Mouse (Mus musculus) intestine, postnatal 0 days (tissue): ENCODE measurements around the gene Cope. TPM values are rescaled to one million over a fixed set of nuclear protein-coding genes. Genes with fewer than 3 reads are reported as not detected.

Experiments used
- ATAC-seq: fragments of 200-750 bp; cut with Nextera tagmentation; 2 replicates; pipeline ENCODE4 v1.8.0; 2017; ENCODE audit warnings: mild to moderate bottlenecking, moderate TSS enrichment, moderate library complexity
- H3K27ac ChIP-seq: fragments of 300-500 bp; sonication (generic); 2 replicates; pipeline ENCODE4 v1.5.1; 2014; ENCODE audit warnings: mild to moderate bottlenecking, low read depth, low read length, moderate library complexity
- H3K27me3 ChIP-seq: fragments of 300-500 bp; sonication (generic); replicated peaks from 2 replicates; pipeline ENCODE4 v1.6.1; 2014; ENCODE audit warnings: low read length, mixed read lengths; ENCODE audit not compliant: control insufficient read depth, insufficient read depth
- H3K36me3 ChIP-seq: fragments of 300-500 bp; sonication (generic); 2 replicates; pipeline ENCODE4 v1.6.1; 2014; ENCODE audit warnings: mild to moderate bottlenecking, moderate library complexity; ENCODE audit not compliant: control insufficient read depth, insufficient read depth
- H3K4me1 ChIP-seq: fragments of 300-500 bp; sonication (generic); replicated peaks from 2 replicates; pipeline ENCODE4 v1.6.1; 2014; ENCODE audit warnings: antibody characterized with exemption, low read length, mixed read lengths; ENCODE audit not compliant: control insufficient read depth, insufficient read depth
- H3K4me2 ChIP-seq: fragments of 300-500 bp; sonication (generic); replicated peaks from 2 replicates; pipeline ENCODE4 v1.6.1; 2014; ENCODE audit warnings: low read depth, mild to moderate bottlenecking, moderate library complexity
- H3K4me3 ChIP-seq: fragments of 300-500 bp; sonication (generic); 2 replicates; pipeline ENCODE4 v1.5.1; 2014; ENCODE audit warnings: low read depth, low read length
- H3K9ac ChIP-seq: fragments of 300-500 bp; sonication (generic); 2 replicates; pipeline ENCODE4 v1.6.1; 2014; ENCODE audit warnings: mild to moderate bottlenecking, low read depth, low read length
- H3K9me3 ChIP-seq: fragments of 300-500 bp; sonication (generic); 2 replicates; pipeline ENCODE4 v1.6.1; 2016; ENCODE audit warnings: mixed run types; ENCODE audit not compliant: control insufficient read depth
- CTCF ChIP-seq: sonication (generic); IDR thresholded peaks from 2 replicates; pipeline ENCODE4 v1.5.1; 2016; ENCODE audit warnings: low read depth, mild to moderate bottlenecking, control low read depth, antibody characterized with exemption, moderate library complexity
- WGBS: fragments of 180-500 bp; shearing (Covaris S2); extraction: QIAGEN DNeasy Blood & Tissue Kit; methylation state at CpG from one replicate; pipeline ENCODE4 v1.1.7; 2014; 5-methylcytosine and 5-hydroxymethylcytosine counted together
- polyA plus RNA-seq: library from polyadenylated mRNA; unstranded; fragments of >200 nt; fragmentation: Nextera tagmentation; extraction: Ambion mirVana; gene quantifications from 2 replicates; pipeline ENCODE4 v1.2.1, GENCODE M21; 2015

Cope gene
- polyA plus RNA-seq, 1 experiment from 2014 or later: 383 TPM

DNA sequence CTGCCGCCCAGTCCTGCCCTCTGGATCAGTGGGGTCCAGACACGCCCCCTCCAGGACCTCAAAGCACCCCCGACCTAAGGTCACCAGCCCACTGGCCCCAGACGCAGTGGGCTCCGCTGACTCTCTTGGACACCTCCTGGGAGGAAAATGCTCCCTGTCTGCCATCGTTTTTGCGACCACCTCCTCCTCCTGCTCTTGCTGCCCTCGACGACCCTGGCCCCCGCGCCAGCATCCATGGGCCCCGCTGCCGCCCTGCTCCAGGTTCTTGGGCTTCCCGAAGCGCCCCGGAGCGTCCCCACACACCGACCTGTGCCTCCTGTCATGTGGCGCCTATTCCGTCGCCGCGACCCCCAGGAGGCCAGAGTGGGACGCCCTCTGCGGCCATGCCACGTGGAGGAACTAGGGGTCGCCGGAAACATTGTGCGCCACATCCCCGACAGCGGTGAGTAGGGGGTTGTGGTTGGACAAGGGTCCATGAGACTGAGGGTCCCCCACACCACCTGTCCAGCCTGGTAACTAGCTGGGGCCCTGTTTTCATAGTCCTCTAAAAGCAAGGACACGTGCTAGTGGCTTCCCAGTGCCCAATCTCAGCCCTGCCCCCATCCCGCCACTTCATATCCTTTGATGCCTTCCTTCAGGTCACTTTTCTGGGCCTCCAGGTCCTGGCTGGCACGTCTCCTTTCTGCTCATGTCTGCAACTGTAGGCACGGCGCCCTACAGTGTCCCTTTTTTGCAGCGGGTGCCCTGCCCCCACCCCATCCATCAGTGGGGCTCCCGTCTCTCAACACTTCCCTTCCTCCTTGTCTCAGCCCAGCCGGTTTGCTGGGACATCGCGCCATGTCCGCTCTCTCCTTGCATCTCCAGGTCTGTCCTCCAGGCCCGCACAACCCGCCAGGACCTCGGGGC lies 27.8 kb downstream of the Cope start:
- H3K9ac ChIP-seq: no peak overlapping the region
- H3K9me3 ChIP-seq: no peaks in the 10 kb centered on the region
- H3K4me1 ChIP-seq: no peaks in the 10 kb centered on the region
- peak; percentile 1; the same call in 1 of the 2 replicates for ATAC-seq
- H3K27me3 ChIP-seq: no peaks in the 10 kb centered on the region
- H3K27ac ChIP-seq: no peak overlapping the region
- TF ChIP-seq CTCF: no peak
- 0 out of 2 replicates have a peak overlapping the region, but pooled peaks have one; percentile 17 for H3K4me2 ChIP-seq
- H3K36me3 ChIP-seq: peaks cover 39% of the 10 kb centered on the region
- 25% methylated on average over 45 of the region's 45 CpGs for WGBS
- no peak overlapping the region for H3K4me3 ChIP-seq

DNA sequence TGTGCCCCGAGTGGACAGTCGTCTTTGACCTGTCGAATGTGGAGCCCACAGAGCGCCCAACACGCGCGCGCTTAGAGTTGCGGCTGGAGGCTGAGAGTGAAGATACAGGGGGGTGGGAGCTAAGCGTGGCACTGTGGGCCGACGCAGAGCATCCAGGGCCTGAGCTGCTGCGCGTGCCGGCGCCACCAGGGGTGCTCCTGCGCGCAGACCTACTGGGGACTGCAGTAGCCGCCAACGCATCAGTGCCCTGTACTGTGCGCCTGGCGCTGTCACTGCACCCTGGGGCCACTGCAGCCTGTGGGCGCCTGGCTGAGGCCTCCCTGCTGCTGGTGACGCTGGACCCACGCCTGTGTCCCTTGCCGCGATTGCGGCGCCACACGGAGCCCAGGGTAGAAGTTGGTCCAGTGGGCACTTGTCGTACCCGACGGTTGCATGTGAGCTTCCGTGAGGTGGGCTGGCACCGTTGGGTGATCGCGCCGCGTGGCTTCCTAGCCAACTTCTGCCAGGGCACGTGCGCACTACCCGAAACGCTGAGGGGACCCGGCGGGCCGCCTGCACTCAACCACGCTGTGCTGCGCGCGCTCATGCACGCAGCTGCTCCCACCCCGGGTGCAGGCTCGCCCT lies 28.5 kb downstream of the Cope start:
- Histone ChIP-seq H3K27me3 (no peaks in the 10 kb centered on the region), H3K4me2 (0 out of 2 replicates have a peak overlapping the region, but pooled peaks have one; percentile 17), H3K36me3 (peaks cover 47% of the 10 kb centered on the region), H3K9me3 (no peaks in the 10 kb centered on the region), H3K27ac (no peak overlapping the region), H3K4me1 (no peaks in the 10 kb centered on the region), H3K9ac (no peak overlapping the region), H3K4me3 (no peak overlapping the region)
- TF ChIP-seq CTCF: peak; percentile 67
- ATAC-seq: peak; percentile 48
- 56% methylated on average over 52 of the region's 53 CpGs for WGBS

DNA sequence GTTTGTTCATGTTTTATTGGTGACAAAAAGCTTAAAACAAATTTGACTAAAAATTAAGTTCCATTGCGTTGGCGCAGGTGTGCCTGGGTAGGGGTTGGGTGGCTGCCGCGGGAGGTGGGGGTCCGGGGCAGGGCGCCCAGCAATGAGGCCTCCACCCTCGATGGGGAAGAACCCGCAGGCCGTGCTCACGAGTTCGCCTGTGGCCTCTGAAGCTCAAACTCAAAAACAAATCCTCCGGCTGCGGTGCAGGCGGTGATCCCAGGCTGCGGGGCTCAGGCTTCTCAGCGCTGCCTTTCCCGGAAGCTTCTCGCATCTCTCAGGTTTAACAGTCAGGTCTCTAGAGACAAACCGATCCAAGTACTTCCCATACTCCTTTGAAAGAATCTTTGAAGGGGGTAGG lies 29.2 kb downstream of the Cope start:
- Histone ChIP-seq H3K36me3 (peaks cover 53% of the 10 kb centered on the region), H3K4me2 (no peak overlapping the region), H3K9me3 (no peaks in the 10 kb centered on the region), H3K9ac (no peak overlapping the region), H3K27me3 (no peaks in the 10 kb centered on the region), H3K27ac (no peak overlapping the region), H3K4me3 (no peak overlapping the region), H3K4me1 (no peaks in the 10 kb centered on the region)
- no peak for TF ChIP-seq CTCF
- no peak for ATAC-seq
- WGBS: 84% methylated on average over 19 of the region's 19 CpGs

DNA sequence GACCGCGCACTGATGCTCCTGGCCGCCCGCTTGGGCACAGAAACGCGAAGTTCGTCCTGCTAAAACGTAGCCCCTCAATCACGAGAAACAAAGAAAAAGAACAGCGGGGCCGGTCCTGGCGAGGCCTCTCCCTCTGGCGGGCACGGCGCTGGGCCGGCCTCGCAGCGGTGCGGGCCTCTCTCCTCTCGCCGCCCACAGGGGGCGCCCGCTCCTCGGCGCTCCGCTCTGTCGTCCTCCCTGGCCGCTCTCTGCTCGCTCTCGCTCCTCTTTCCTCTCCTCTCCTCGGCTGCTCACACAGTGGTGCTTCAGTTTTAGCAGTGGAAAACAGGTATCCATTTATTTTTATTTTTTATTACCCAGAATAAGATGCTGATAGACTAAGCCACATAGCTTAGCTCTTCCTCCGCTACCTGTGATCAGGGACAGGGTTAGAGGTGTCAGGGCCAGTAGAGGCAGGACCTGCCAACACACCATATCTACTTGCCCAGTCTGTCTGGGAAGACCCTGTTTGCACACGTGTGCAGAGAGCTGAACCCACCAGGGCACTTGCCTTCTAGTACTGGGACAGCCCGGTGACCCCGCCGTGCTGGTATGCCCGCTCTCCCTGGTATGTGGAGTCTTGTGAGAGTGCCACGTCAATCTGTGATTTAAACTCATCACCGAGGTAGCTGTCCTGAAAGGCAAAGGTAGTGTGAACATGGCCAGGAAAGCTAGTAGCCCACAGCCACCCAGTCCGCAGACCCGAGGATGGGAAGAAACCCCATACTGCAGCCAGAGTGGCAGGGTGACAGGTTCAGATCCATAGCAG lies 30.0 kb downstream of the Cope start:
- Histone ChIP-seq H3K4me3 (no peak overlapping the region), H3K4me2 (0 out of 2 replicates have a peak overlapping the region, but pooled peaks have one; percentile 18), H3K36me3 (peaks cover 61% of the 10 kb centered on the region), H3K4me1 (no peaks in the 10 kb centered on the region), H3K27ac (no peak overlapping the region), H3K9me3 (no peaks in the 10 kb centered on the region), H3K27me3 (no peaks in the 10 kb centered on the region), H3K9ac (no peak overlapping the region)
- TF ChIP-seq CTCF: peak; percentile 88
- peak; percentile 61 for ATAC-seq
- WGBS: 37% methylated on average over 40 of the region's 41 CpGs

DNA sequence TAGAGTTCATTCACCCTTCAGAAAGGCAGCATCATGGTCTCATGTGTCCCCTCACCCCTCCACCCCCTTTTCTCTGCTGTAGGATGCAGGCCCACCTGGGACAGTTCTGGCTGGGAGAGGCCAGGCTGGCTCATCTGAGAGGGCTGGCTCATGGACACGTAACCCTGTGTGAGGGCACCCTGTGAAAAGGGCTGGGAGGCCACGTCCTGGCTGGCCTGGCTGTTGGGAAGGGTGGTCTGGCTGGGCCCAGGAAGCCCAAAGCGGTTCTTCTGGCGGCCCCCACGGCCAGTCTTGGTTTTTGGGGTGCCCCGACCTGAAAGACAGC lies 30.5 kb downstream of the Cope start:
- H3K27me3 ChIP-seq: no peaks in the 10 kb centered on the region
- TF ChIP-seq CTCF: no peak
- no peak overlapping the region for H3K4me3 ChIP-seq
- 94% methylated on average over 6 of the region's 6 CpGs for WGBS
- 0 out of 2 replicates have a peak, but pooled peaks have one; percentile 9 for ATAC-seq
- no peak overlapping the region for H3K9ac ChIP-seq
- no peaks in the 10 kb centered on the region for H3K9me3 ChIP-seq
- H3K4me1 ChIP-seq: no peaks in the 10 kb centered on the region
- no peak overlapping the region; the same call in 1 of the 2 replicates for H3K27ac ChIP-seq
- H3K36me3 ChIP-seq: peaks cover 66% of the 10 kb centered on the region
- no peak overlapping the region for H3K4me2 ChIP-seq

DNA sequence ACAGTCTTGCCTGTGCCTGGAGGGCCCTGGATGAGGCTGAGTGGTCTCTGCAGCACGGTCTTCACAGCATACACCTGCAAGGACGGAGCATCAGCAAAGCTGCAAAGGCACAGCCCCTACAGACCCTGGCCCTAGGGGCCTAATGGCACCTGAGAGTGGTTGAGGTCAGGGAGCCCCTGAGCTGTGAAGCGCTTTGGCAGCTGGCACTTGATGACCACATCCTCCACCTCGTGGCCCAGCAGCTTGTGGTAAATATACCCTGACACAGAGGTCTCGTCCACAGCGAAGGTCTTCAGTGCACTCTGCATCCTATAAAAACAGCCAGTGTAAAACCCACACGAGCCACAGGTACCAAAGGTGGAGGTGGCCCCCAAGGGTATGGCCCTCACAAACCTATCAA lies 36.6 kb downstream of the Cope start:
- Histone ChIP-seq H3K36me3 (peaks cover 96% of the 10 kb centered on the region), H3K4me2 (no peak overlapping the region), H3K4me3 (no peak overlapping the region), H3K27me3 (no peaks in the 10 kb centered on the region), H3K9me3 (no peaks in the 10 kb centered on the region), H3K9ac (no peak overlapping the region), H3K4me1 (no peaks in the 10 kb centered on the region), H3K27ac (no peak overlapping the region)
- 86% methylated on average over 7 of the region's 7 CpGs for WGBS
- ATAC-seq: no peak
- TF ChIP-seq CTCF: no peak
